Mouse (Mus musculus) stomach, embryonic 15.5 days (tissue): ENCODE measurements around the gene Dhrs3. TPM values are rescaled to one million over a fixed set of nuclear protein-coding genes. Genes with fewer than 3 reads are reported as not detected.
A peak's percentile ranks its signal among the peaks of the same experiment; 100 is the strongest.

Source experiments
- ATAC-seq: fragments of 200-750 bp; cut with Nextera tagmentation; 2 replicates; pipeline ENCODE4 v1.8.0; 2017; ENCODE audit warnings: low read depth, moderate number of reproducible peaks, moderate TSS enrichment; ENCODE audit not compliant: insufficient read depth, low FRiP score
- H3K27ac ChIP-seq: fragments of 300-500 bp; sonication (generic); 2 replicates; pipeline ENCODE4 v1.5.1; 2015; ENCODE audit warnings: mild to moderate bottlenecking, inconsistent platforms
- H3K27me3 ChIP-seq: fragments of 300-500 bp; sonication (generic); replicated peaks from 2 replicates; pipeline ENCODE4 v1.6.1; 2015; ENCODE audit warnings: inconsistent platforms
- H3K36me3 ChIP-seq: fragments of 300-500 bp; sonication (generic); 2 replicates; pipeline ENCODE4 v1.6.1; 2015; ENCODE audit warnings: inconsistent platforms
- H3K4me1 ChIP-seq: fragments of 300-500 bp; sonication (generic); 2 replicates; pipeline ENCODE4 v1.6.1; 2015; ENCODE audit warnings: inconsistent platforms
- H3K4me2 ChIP-seq: fragments of 300-500 bp; sonication (generic); 2 replicates; pipeline ENCODE4 v1.6.1; 2015; ENCODE audit warnings: mild to moderate bottlenecking, inconsistent platforms
- H3K4me3 ChIP-seq: fragments of 300-500 bp; sonication (generic); replicated peaks from 2 replicates; pipeline ENCODE4 v1.5.1; 2015; ENCODE audit warnings: inconsistent platforms
- H3K9ac ChIP-seq: fragments of 300-500 bp; sonication (generic); 2 replicates; pipeline ENCODE4 v1.6.1; 2015; ENCODE audit warnings: inconsistent platforms
- H3K9me3 ChIP-seq: fragments of 300-500 bp; sonication (generic); 2 replicates; pipeline ENCODE4 v1.6.1; 2016; ENCODE audit warnings: inconsistent platforms
- WGBS: fragments of 180-500 bp; shearing (Covaris S2); methylation state at CpG from one replicate; pipeline ENCODE4 v1.1.7; 2015; 5-methylcytosine and 5-hydroxymethylcytosine counted together
- polyA plus RNA-seq: library from polyadenylated mRNA; unstranded; fragments of >200 nt; fragmentation: Nextera tagmentation; extraction: Ambion mirVana; gene quantifications from 2 replicates; pipeline ENCODE4 v1.2.1, GENCODE M21; 2015

Dhrs3 gene
- polyA plus RNA-seq, 1 experiment from 2014 or later = 112 TPM

GRCm38 (mm10) chr4:144947738-144948390 lies 55.2 kb downstream of the Dhrs3 start:
- ATAC-seq = no peak
- WGBS = 39% methylated on average over 6 of the region's 6 CpGs
- Histone ChIP-seq H3K9ac (no peak overlapping the region), H3K27ac (0 out of 2 replicates have a peak overlapping the region, but pooled peaks have one; percentile 21), H3K4me1 (peaks cover 22% of the 10 kb centered on the region), H3K4me3 (no peak overlapping the region), H3K4me2 (no peak overlapping the region), H3K36me3 (no peaks in the 10 kb centered on the region), H3K27me3 (no peaks in the 10 kb centered on the region), H3K9me3 (no peaks in the 10 kb centered on the region)

GRCm38 (mm10) chr4:144949441-144950326 lies 57.1 kb downstream of the Dhrs3 start:
- 24% methylated on average over 9 of the region's 9 CpGs for WGBS
- Histone ChIP-seq H3K27ac (peak overlapping the region; percentile 64), H3K4me2 (no peak overlapping the region), H3K4me3 (no peak overlapping the region), H3K4me1 (peaks cover 22% of the 10 kb centered on the region), H3K27me3 (no peaks in the 10 kb centered on the region), H3K9me3 (no peaks in the 10 kb centered on the region), H3K36me3 (no peaks in the 10 kb centered on the region), H3K9ac (no peak overlapping the region)
- ATAC-seq = peak; percentile 94

- no peaks in the 10 kb centered on the region for H3K9me3 ChIP-seq
- WGBS = 52% methylated on average over 3 of the region's 3 CpGs
- H3K4me2 ChIP-seq = no peak overlapping the region
- no peak overlapping the region for H3K4me3 ChIP-seq
- H3K9ac ChIP-seq = no peak overlapping the region
- no peaks in the 10 kb centered on the region for H3K36me3 ChIP-seq
- H3K27ac ChIP-seq = peak overlapping the region; percentile 6; the same call in 1 of the 2 replicates
- ATAC-seq = no peak
- no peaks in the 10 kb centered on the region for H3K27me3 ChIP-seq
- H3K4me1 ChIP-seq = peaks cover 22% of the 10 kb centered on the region
These were observed 57.7 kb downstream of the Dhrs3 start for GRCm38 (mm10) chr4:144950327-144950711.

- peaks cover 22% of the 10 kb centered on the region for H3K4me1 ChIP-seq
- no peak for ATAC-seq
- no peaks in the 10 kb centered on the region for H3K27me3 ChIP-seq
- H3K27ac ChIP-seq = no peak overlapping the region
- 90% methylated on average over 3 of the region's 3 CpGs for WGBS
- no peak overlapping the region for H3K4me2 ChIP-seq
- H3K36me3 ChIP-seq = no peaks in the 10 kb centered on the region
- no peak overlapping the region for H3K4me3 ChIP-seq
- H3K9ac ChIP-seq = no peak overlapping the region
- H3K9me3 ChIP-seq = no peaks in the 10 kb centered on the region
These were observed 58.3 kb downstream of the Dhrs3 start for GRCm38 (mm10) chr4:144950883-144951282.

- Histone ChIP-seq H3K4me1 (peaks cover 22% of the 10 kb centered on the region), H3K9me3 (no peaks in the 10 kb centered on the region), H3K27me3 (no peaks in the 10 kb centered on the region), H3K27ac (no peak overlapping the region), H3K9ac (no peak overlapping the region), H3K4me3 (no peak overlapping the region), H3K4me2 (no peak overlapping the region), H3K36me3 (no peaks in the 10 kb centered on the region)
- no peak for ATAC-seq
- 70% methylated on average over 7 of the region's 7 CpGs for WGBS
These were observed 59.2 kb downstream of the Dhrs3 start for GRCm38 (mm10) chr4:144951859-144952258.

- no peak overlapping the region for H3K9ac ChIP-seq
- no peak for ATAC-seq
- H3K27me3 ChIP-seq = no peaks in the 10 kb centered on the region
- no peaks in the 10 kb centered on the region for H3K36me3 ChIP-seq
- peaks cover 12% of the 10 kb centered on the region for H3K4me1 ChIP-seq
- H3K27ac ChIP-seq = no peak overlapping the region
- no peaks in the 10 kb centered on the region for H3K9me3 ChIP-seq
- H3K4me3 ChIP-seq = no peak overlapping the region
- 87% methylated on average over 1 of the region's 1 CpGs for WGBS
- H3K4me2 ChIP-seq = no peak overlapping the region
These were observed 60.8 kb downstream of the Dhrs3 start for GRCm38 (mm10) chr4:144953421-144953820.

GRCm38 (mm10) chr4:144955863-144956262 lies 63.2 kb downstream of the Dhrs3 start:
- no peak for ATAC-seq
- Histone ChIP-seq H3K36me3 (no peaks in the 10 kb centered on the region), H3K4me2 (no peak overlapping the region), H3K9me3 (no peaks in the 10 kb centered on the region), H3K27ac (no peak overlapping the region), H3K4me3 (no peak overlapping the region), H3K27me3 (no peaks in the 10 kb centered on the region), H3K9ac (no peak overlapping the region), H3K4me1 (no peaks in the 10 kb centered on the region)
- 58% methylated on average over 1 of the region's 1 CpGs for WGBS

GRCm38 (mm10) chr4:144956293-144956692 lies 63.7 kb downstream of the Dhrs3 start:
- H3K27ac ChIP-seq = no peak overlapping the region
- H3K27me3 ChIP-seq = no peaks in the 10 kb centered on the region
- H3K9ac ChIP-seq = no peak overlapping the region
- H3K9me3 ChIP-seq = no peaks in the 10 kb centered on the region
- no peak for ATAC-seq
- WGBS = 41% methylated on average over 1 of the region's 1 CpGs
- H3K36me3 ChIP-seq = no peaks in the 10 kb centered on the region
- H3K4me1 ChIP-seq = no peaks in the 10 kb centered on the region
- H3K4me2 ChIP-seq = no peak overlapping the region
- H3K4me3 ChIP-seq = no peak overlapping the region

- Histone ChIP-seq H3K4me2 (no peak overlapping the region), H3K4me1 (no peaks in the 10 kb centered on the region), H3K27me3 (no peaks in the 10 kb centered on the region), H3K27ac (no peak overlapping the region), H3K9ac (no peak overlapping the region), H3K9me3 (no peaks in the 10 kb centered on the region), H3K36me3 (no peaks in the 10 kb centered on the region), H3K4me3 (no peak overlapping the region)
- 60% methylated on average over 4 of the region's 4 CpGs for WGBS
- ATAC-seq = peak; percentile 74; the same call in 1 of the 2 replicates
These were observed 64.6 kb downstream of the Dhrs3 start for GRCm38 (mm10) chr4:144957186-144957585.

- Histone ChIP-seq H3K9ac (no peak overlapping the region), H3K27ac (no peak overlapping the region), H3K36me3 (no peaks in the 10 kb centered on the region), H3K9me3 (no peaks in the 10 kb centered on the region), H3K27me3 (no peaks in the 10 kb centered on the region), H3K4me2 (no peak overlapping the region), H3K4me3 (no peak overlapping the region), H3K4me1 (no peaks in the 10 kb centered on the region)
- ATAC-seq = no peak
- WGBS = 71% methylated on average over 2 of the region's 2 CpGs
These were observed 65.1 kb downstream of the Dhrs3 start for GRCm38 (mm10) chr4:144957721-144958120.

GRCm38 (mm10) chr4:144960188-144960904 lies 67.7 kb downstream of the Dhrs3 start:
- Histone ChIP-seq H3K4me2 (no peak overlapping the region), H3K9ac (no peak overlapping the region), H3K27me3 (no peaks in the 10 kb centered on the region), H3K4me3 (no peak overlapping the region), H3K9me3 (no peaks in the 10 kb centered on the region), H3K27ac (peak overlapping the region; percentile 51), H3K36me3 (no peaks in the 10 kb centered on the region), H3K4me1 (no peaks in the 10 kb centered on the region)
- WGBS = 48% methylated on average over 8 of the region's 8 CpGs
- peak; percentile 73 for ATAC-seq

- peak overlapping the region; percentile 51 for H3K27ac ChIP-seq
- 89% methylated on average over 4 of the region's 4 CpGs for WGBS
- no peaks in the 10 kb centered on the region for H3K27me3 ChIP-seq
- no peak overlapping the region for H3K9ac ChIP-seq
- no peaks in the 10 kb centered on the region for H3K36me3 ChIP-seq
- no peak overlapping the region for H3K4me3 ChIP-seq
- no peak for ATAC-seq
- H3K9me3 ChIP-seq = no peaks in the 10 kb centered on the region
- no peak overlapping the region for H3K4me2 ChIP-seq
- no peaks in the 10 kb centered on the region for H3K4me1 ChIP-seq
These were observed 68.6 kb downstream of the Dhrs3 start for GRCm38 (mm10) chr4:144961232-144961631.
